Mouse (Mus musculus) layer of hippocampus, postnatal 36 days (tissue): Measurements from ENCODE around the gene Spats2. TPM values are rescaled to one million over a fixed set of nuclear protein-coding genes. Genes with fewer than 3 reads are reported as not detected.
"Not testable (repeated sequence)": the region's sequence is repeated elsewhere in the genome, so short reads cannot be mapped to it uniquely, and the experiment has no call there.

Source experiments
- DNase-seq, 2 experiments: peaks; one replicate each; pipeline ENCODE4 v3.0.0; 2022
- total RNA-seq, 2 experiments: library from RNA; stranded (reverse); gene quantifications; 2 replicates each; pipeline ENCODE4 v1.2.3; 2021

Gene Spats2
- total RNA-seq, 2 experiments from 2014 or later = 32.0 to 32.8 TPM

DNA sequence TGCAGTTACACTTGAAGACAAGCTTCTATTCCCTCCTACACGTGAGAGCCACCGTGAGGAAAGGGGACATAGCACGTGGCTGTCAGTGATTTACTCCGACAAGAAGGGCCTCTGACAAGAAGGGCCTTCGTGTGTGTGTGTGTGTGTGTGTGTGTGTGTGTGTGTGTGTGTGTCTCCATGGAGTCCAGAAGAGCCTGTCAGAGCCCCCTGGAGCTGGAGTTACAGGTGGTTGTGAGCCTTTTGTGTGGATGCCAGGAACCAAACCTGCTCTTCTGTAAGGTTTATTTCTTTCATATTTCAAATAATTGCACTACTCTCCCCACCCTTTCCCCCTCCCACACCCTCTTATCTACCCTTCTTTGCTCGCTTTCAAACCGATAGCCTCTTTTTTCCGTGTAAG lies 25.6 kb downstream of the Spats2 start:
- DNase-seq = no peak

DNA sequence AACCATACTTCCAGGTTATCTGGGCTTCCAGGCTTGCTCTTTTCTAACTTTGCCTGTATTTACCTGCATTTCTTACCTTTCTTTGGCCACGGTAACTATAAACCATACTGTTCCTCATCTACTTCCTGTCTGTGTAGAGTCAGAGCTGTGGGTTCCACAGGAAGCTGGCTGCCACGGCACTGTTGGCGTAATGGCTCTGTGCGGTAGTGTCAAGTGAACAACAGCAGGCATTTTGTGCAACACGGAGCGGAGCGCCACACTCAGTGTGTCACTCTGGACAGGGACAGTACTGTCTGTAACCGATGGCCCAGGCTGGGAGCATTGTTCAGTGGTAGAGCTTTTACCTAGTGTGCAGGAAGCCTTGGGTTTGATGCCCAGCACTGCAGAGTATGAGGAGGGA lies 27.8 kb downstream of the Spats2 start:
- no peak for DNase-seq

DNA sequence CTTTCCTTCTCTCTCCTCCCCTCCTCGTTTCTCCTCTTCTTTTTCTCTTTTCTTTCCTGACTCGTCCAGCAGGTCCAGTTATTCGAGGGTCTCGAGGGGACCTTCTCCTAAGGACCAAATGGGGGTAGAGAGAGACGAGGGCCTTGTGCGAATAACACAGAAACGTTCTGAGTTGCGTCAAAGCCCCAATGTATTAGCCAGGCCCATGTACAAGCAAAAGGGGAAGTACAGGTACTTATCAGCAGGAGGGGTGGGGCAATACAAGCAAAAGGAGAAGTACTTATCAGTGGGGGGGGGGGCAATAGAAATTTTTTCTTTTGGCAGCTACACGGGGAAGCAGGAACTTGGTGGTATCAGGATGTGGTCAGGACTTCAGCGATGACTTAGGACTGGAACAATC lies 28.8 kb downstream of the Spats2 start:
- DNase-seq = not testable (repeated sequence)

DNA sequence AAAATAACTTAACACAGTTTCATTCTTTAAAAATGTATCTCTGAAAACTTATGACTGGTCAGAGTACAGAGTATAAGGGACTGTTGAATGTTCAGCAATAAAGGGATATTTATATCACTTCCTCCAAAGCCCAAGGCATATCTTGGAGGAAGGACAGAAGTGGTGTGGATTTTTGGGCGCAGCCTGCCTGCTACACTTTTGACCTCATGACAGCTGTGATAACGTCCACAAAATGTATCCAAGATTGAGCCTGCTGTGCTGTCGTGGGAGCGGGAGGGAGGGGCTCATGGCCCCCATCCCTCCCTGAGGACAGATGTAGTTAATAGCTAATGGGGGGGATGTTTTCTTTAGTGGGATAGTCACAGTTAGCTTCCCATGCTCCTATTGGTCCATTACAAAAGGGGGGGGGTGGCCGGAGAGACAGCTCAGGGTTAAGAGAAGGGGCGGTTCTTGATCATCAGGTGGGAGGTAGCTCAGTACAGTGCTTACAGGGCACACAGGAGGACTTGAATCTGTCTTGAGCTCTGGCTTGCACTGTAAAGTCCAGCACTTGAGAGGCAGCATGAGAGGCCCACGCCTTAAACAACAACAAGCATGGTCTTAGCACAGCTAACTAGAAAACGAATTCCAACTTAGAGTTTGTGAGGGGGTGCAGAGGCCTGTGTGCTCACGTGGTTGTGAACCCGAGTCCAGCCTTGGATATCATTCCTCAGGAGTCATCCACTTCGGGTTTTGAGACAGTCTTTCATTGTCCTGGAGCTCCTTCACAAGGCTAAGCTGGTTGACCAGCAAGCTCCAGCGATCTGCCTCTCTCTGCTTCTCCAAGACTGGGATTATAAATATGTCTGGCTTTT lies 38.0 kb downstream of the Spats2 start:
- no peak for DNase-seq

DNA sequence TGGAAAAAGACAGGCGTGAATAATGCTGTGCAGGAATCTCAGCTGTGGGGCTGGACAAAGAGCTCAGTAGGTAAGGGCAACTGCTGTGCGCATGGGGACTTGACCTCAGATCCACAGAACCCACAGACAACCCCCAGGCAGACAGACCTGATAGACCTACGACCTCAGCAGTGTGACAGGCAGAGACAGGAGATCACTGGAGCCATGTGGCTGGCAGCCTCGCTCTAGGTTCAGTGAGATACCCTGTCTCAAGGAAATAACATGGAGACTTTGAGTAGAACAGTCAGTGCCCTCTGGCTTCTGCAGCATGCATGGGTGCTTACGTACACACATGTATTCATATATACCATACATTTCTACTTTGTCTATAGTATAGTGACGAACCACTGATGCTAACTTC lies 46.4 kb downstream of the Spats2 start:
- DNase-seq = no peak

DNA sequence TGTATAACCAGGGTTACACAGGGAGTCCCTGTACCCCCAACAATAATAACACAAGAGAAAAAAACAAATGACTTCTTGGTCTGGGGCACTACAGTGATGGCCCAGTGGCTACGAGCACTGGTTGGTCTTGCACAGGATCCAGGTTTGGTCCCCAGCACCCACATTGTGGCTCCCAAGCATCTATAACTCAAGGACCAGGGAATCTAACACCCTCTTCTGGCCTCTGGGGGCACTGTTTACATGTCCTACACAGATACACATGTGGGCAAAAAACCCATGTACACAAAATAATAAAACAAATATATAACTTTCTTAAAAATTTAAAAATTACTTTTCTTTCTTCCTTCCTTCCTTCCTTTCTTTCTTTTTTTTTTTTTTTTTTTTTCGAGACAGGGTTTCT lies 53.9 kb downstream of the Spats2 start:
- DNase-seq = no peak

DNA sequence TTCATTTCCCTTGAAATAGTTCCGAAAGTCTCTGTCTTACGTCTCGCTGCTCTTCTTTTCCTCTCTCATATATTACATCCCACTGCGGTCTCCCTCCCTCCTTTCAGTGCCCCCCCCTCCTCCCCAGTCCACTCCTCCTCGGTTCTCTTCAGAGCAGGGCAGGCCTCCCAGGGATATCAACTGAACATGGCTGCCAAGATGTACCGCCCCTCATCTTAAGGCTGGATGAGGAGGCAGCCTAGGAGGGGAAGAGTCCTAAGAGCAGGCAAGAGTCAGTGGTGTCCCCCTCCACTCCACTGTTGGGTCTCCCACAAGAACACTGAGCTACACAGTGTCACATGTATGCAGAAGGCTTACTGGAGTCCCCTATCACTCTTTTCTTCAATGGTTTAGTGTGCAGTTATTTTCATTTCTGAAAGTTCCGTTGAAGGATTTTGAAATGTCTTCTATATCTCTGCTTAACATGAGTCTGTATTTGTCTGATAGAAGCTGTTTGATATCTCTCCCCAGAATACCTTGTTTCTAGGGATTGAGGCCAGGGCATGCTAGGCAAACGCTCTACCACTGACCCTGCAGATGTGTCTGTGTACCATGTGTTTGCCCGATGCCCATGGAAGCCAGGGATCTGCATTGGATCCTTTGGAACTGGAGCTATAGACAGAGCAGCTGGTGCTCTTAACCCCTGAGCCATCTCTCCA lies 58.6 kb downstream of the Spats2 start:
- no peak for DNase-seq

DNA sequence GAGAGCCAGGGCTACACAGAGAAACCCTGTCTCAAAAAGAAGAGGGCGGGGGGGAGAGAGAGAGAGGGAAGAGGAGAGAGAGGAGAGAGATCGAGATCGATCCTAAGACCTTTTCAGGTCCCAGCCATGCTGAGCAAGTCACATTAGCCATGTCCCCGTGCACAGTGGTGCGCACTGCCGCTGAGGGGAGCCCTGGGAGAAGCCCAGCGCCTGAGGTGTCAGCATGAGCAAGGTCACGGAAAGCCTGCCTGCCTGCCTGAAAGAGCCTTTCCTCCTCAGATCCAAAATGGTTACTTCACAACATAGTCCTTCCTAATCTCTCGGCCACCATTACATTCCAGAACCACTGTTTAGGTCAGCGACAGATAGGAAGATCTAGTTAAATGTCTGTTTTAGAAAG lies 68.6 kb downstream of the Spats2 start:
- DNase-seq = no peak

DNA sequence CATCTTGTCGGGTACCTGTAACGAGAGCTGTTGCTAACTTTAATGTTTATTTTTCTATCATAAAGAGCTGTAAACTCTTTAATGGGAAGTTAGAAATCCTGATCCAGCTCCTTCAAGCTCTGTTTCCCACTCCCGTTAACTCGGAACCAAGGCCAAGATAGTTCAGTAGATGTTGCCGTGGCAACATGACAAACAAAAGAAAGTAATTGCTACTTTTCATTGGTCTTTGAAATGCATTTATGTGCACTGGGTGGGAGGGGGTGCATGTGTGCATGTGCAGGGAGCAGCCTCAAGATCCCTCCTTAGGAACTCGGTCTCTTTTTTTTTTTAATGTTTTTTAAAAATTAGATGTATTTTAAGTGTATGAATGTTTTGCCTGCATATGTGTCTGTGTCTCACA lies 69.3 kb downstream of the Spats2 start:
- no peak for DNase-seq

DNA sequence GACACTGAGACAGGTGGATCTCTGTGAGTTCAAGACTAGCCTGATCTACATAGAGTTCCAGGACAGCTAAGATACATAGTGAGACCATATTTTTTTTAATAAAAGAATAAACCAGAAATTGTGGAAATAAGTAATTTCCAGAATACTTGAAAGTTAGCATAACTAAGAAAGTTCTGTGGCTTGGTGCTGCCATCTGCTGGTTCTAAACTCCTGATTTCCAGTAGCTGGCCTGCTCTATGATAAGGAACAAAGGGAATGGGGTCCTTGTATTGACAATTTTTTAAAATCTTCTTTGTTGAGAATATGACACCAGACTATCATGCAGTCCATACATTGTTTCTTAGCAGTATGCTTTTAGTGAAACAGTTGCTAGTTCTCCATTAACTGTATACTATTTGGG lies 73.0 kb downstream of the Spats2 start:
- DNase-seq = no peak

DNA sequence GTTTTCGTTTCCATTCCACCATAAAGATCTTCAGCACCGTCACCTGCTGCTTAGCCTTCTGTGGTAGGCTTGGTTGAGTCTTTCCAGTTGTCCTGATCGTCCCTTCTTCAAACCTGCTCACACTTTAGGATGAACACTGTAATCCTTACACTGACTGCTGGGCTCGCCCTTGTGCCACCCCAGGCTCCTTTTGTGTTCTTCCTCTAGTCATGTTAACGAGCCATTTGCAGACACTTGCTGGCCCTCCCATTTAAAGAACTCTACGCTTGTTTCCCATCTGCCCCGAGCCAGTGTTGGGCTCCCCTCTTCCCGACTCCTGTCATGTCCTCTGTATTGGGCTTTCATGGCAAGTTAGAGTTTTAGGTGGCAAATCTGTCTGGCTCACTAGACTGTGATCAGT lies 80.2 kb downstream of the Spats2 start:
- no peak for DNase-seq

DNA sequence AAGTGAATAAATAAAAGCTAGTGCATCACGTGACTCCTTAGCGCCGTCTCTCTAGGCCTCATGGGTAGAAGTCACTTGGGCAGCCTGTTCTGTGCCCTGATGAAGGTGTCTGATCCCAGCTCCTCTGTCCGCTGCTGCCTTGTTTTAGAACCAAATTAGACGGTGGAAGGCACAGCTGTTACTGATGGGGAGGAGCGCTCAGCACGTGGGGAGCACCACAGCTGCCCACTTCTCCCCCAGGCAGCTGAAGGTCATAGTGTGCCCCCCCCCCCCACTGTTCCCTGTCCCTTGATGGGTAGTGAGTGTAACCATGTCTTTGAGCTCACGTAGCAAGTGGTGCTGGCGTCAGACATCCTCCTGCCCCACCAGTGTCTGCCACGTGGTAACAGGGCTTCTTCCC lies 87.5 kb downstream of the Spats2 start:
- DNase-seq = no peak

DNA sequence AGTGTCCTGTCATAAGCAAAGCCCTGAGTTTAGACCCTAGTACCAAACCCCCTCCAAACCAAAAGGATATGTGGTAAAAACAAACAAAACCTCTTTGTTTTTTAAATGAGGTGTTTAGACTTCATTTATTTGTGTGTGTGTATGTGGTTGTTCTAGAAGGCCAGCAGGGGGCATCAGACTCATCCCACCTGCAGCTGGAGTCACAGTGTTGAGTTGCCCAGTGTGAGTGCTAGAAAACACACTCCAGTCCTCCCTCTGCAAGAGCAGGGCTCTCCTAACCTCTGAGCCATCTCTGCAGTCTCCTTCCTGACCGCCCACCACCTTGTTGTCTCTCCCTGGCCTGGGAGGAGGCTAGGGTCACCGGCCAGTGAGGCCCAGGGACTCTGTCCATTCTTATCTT lies 89.2 kb downstream of the Spats2 start:
- DNase-seq = no peak

DNA sequence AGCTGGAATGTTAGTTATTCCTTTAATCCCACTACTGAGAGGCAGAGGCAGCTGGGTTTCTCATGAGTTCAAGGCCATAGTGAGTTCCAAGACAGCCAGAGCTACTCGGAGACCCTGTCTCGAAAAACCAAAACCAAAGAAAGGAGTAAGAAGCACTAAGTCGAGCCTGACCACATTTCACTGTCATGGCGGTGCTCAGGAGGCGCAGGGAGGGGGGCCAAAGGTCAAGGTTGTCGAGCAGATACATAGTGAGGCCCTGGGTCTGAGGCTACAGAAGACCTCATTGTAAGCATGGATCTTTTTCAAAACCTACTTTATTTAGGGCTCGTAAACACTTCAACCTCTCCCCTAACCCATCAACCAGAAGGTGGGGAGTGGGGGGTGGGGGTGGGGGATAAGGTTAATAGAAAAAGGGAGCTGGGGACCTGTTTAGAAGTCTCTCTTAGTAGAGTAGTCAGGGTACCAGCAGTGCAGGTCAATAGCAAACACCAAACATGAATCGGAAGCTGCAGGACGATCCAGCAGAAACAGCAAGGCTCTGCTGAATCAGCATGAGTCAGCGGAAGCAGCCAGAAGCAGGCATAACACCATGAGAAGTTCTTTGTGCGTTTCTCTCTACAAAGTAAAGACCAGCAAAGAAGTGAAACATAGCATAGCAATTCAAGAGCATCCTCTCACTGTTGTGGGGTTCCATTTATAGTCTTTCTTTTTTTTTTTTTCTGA lies 90.2 kb downstream of the Spats2 start:
- DNase-seq = no peak

DNA sequence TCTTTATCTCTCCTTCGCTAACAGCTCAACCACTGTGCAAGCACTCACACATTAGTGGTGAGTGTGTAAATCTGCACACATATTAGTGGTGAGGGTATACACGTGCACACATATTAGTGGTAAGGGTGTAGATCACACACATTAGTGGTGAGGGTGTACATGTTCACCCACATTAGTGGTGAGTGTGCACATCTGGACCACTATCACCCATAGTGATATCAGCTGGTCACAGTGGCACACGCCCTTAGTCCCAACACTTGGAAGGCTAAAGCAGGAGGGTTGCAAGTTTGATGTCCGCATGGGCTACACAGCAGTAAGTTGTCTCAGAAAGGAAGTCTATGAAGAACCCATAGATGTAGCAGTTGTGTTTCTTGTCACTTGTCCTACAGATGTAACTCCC lies 91.9 kb downstream of the Spats2 start:
- no peak for DNase-seq

DNA sequence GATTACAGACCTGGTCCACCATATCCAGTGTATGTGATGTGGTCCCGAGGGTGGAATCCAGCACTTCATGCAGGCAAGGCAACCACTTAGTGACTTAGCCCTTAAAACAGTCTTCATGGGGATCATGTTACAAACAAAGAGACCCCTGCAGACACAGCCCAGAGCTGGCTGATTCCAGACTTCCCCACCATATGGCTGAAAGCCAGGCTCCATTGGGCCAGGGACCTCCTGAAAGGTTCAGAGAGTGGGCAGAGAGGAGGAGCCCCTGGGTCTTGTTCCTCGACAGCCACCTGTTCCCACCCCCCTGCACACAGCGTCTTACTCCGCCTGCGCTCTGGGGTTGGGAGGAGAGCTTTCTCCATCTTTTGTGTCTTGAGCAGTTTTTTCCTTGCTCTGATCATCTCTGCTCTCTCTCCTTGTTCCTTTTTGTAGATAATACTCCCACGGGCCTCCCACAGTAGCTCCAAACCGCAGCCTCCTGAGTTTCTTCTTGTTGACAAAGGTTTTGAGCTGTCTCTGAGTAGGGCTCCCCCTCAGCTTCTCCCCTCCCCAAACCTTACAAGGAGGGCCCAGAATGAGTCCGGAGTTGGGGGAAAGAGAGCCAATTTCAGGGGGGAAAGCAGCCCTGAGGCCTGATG lies 95.7 kb downstream of the Spats2 start:
- no peak for DNase-seq

DNA sequence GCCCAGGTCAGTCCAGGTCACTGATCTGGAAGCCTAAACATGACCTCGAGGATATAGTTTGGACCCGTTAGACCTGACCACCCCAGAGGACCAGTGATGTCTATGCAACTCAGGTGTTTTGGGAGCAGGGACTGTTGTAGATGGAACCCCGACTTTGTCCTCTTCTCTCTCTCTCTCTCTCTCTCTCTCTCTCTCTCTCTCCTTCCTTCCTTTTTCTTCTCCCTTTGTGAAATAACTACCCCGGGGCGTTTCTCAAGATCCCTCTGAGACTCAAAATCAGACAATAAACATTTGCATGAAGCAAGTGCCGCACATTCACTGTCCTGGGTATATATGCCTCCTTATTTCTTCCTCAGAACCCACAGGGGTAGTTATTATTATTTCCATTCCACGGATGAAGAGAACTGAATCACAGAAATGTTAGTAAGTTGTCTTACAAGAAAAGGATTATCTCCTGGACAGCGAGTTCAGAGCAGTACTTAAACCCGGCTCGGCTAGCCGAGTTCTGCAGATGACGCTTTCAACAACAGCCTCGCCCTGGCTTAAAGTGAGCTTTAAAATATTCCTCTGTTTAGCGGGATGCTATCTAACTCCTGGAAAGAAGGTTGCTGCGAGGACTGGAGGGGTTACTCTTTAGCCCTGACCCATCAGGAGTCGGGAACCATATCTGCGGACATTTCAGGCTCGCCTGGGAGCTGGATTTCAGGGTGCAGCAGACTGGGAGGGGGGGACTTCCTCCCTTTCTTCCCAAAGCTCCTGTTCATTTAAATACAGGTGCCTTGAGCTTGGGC lies 97.3 kb downstream of the Spats2 start:
- DNase-seq = no peak

DNA sequence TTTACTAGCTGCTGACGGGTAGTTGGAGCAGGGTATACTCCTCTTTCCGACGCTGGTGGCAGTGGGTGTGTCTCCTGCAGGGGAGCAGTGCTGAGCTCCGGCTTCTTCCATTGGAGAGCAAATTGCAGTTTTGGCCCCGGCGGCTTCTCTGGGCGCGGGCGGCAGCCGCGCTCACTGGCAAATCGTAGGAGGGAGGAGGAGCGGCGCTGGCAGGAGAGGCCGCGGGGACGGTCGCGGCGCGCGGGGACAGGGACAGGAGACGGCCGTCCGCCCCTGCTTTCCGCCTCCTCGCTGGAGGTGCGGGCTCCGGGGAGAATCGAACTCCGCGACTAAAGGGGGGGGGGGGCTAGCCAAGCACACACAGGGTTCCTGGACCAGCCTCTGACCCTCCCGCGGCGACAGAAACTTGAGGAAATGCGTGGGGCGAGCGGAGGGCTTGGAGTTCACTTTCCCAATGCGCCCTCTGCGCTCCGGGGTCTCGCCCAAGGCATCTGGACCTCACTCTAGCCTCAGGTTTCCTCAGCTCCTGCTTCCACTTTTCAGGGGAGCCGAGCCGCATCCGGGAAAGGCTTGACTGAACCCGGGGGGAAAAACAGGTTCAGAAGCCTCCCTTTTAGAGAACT lies 98.0 kb downstream of the Spats2 start:
- peak; percentile 53 to 68 for DNase-seq

DNA sequence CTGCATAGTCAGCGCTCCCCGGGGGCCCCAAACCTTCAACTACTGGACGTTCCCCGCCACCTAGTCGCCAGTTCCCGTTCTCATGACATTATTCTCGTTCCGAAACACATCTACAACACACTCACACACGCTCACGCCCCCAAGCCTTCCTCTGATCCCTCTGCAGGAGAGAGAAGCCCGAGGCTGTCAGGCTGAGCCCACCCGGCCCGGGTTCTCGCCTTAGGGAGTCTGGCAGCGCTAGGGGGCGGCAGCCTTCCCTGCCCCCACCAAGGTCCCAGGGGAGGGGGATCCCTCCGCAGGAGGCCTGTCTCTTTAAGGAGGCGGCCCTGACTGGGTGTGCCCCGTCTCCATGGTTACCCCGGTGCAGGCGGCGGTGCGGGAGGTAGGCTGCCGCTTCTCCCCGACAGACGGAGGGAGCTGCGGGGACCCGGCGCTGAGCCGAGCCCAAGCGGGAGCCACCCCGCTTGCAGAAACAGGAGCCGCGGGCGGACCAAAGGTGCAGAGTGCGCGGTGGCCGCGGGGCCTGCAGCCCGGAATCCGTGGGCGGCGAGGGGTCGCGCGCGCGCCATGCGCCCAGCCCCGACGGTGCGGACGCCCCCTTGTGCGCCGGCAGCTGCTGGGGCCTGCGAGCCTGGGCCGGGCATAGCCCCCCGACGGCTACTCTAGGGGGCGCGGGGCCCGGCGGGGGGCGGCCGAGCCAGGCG lies 98.6 kb downstream of the Spats2 start, which contains the start of gene Kcnh3:
Kcnh3 (plus strand) TSS at position 654 of the 704 bp plus-strand sequence.
- DNase-seq = peak; percentile 74 to 76

DNA sequence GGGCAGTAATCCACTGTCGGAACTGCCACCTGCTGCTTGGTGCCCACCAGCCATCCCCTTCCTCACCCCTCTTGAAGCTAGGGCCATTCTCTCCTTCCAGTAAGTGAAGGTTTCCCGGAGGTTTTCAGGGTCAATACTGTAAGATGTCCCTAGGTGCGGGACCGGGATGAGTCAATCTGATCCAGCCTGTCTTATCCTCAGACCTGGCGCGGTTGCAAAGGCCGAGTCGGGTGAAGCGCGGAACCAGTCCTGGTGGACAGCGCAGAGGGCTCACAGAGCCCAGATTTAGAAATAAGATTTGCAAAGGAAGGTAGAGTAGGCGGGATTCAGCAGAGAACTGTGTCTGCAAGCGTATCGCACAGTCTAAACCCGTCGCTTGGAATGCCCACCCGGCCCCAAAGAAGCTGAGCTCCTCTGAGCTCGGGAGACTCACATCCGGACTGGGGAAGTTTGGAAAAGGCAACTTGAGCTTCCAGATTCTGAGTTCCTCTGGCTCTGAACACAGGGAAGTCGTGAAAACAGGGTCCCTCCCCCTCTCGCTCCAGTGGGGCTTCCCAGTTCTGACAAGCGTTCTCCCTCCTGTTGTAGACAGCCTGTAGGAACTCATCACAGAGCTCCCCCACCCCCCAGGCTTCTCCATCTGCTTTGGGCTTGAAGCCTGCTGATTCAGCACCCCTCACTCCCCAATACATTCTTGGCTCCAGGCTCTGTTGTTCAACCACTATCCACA lies 99.5 kb downstream of the Spats2 start:
- peak; percentile 82 for DNase-seq
